Mouse (Mus musculus): ENCODE results near the gene Cln6. TPM values are rescaled to one million over a fixed set of nuclear protein-coding genes. Genes with fewer than 3 reads are reported as not detected.
"Not testable (repeated sequence)": the region's sequence is repeated elsewhere in the genome, so short reads cannot be mapped to it uniquely, and the experiment has no call there.

Cln6 gene
- polyA plus RNA-seq (2014; fragmentation: Nextera tagmentation; extraction: Ambion mirVana), result 17.3 and 18.6 TPM in 2 replicates

DNA sequence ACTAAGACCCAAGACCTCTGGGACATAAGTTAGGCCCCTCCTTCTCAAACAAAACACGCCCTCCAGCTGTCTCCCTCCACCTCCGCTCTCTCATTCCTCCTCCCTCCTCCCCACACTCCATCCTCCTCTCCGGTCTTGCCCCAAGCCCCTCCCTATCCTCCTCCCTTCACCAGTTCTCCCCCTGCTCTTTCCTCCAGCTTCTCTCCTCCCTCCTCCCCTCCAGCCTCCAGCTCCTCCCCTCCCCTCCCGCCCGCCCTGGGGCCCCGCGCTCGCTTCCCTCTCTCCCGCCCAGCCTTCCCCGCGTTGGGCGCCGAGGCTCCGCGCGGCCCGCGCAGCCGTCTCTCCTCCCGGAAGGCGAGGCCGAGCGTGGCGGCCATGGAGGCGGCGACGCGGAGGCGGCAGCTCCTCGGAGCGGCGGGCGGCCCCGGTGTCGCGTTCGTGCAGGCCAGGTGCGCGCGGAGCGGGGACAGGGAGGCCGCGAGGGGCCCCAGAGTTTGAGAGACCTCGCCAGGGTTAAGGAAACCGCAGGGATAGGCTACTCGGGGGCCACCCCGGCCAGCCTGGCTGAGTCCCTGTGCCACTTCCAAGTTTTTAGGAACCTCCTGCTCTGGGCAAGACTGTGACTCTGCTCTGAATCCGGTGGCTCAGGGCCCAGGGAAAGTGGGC lies at the start of gene Cln6:
TSS of gene Cln6 (plus strand) at position 280 of the 666 bp plus-strand sequence.
- no peaks in the 10 kb centered on the region for H3K9me3 ChIP-seq (ENCODE audit: control insufficient read depth, low read length)
- peaks cover 12% of the 10 kb centered on the region for H3K4me1 ChIP-seq (ENCODE audit: control insufficient read depth, insufficient read depth, low read length)
- peak within 1 kb of the TSS; percentile 73 for H3K4me2 ChIP-seq (ENCODE audit: low read depth, severe bottlenecking)
- H3K27me3 ChIP-seq (ENCODE audit: control insufficient read depth, insufficient read depth, low read length), result no peaks in the 10 kb centered on the region
- peak; percentile 84 for ATAC-seq (ENCODE audit: insufficient number of reproducible peaks, low FRiP score, low TSS enrichment, low read depth)
- H3K27ac ChIP-seq (replicated peaks; ENCODE audit: low read depth, low read length), result peak within 1 kb of the TSS; percentile 90
- H3K4me3 ChIP-seq (ENCODE audit: low read depth, low read length), result peak within 1 kb of the TSS; percentile 72
- WGBS, result under 1% methylated on average over 45 of the region's 48 CpGs
- peak; percentile 85 for DNase-seq (ENCODE audit: low spot score)
- peak within 1 kb of the TSS; percentile 94 for H3K9ac ChIP-seq (ENCODE audit: low read length)
- no peaks in the 10 kb centered on the region for H3K36me3 ChIP-seq (ENCODE audit: control insufficient read depth, insufficient read depth, low read length)

DNA sequence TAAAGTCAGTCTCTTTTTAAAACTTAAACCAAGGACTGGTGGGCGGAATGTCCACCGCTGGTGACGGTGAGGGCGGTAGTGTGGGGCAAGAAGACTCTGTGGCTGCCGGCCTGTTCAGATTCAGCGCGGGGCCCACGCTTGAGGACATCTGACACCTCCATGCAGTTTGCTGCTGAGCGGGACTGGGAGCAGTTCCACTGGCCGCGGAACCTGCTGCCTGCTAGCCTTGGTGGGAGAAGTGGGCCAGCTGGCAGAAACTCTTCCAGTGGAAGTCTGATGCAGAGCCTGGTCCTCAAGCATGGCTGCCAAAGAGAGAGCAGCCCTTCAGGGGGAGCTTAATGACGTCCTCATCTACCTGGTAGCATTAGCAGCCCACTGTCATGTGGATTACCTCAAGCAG lies 48.7 kb upstream of the Cln6 start:
- Histone ChIP-seq H3K27ac (replicated peaks; ENCODE audit: low read depth, low read length) (no peak overlapping the region), H3K9me3 (ENCODE audit: control insufficient read depth, low read length) (no peaks in the 10 kb centered on the region), H3K36me3 (ENCODE audit: control insufficient read depth, insufficient read depth, low read length) (no peaks in the 10 kb centered on the region), H3K9ac (ENCODE audit: low read length) (no peak overlapping the region), H3K4me1 (ENCODE audit: control insufficient read depth, insufficient read depth, low read length) (no peaks in the 10 kb centered on the region), H3K4me3 (ENCODE audit: low read depth, low read length) (no peak overlapping the region), H3K4me2 (ENCODE audit: low read depth, severe bottlenecking) (no peak overlapping the region), H3K27me3 (ENCODE audit: control insufficient read depth, insufficient read depth, low read length) (no peaks in the 10 kb centered on the region)
- DNase-seq (ENCODE audit: low spot score), result no peak
- no peak for ATAC-seq (ENCODE audit: insufficient number of reproducible peaks, low FRiP score, low TSS enrichment, low read depth)
- 85% methylated on average over 12 of the region's 12 CpGs for WGBS

DNA sequence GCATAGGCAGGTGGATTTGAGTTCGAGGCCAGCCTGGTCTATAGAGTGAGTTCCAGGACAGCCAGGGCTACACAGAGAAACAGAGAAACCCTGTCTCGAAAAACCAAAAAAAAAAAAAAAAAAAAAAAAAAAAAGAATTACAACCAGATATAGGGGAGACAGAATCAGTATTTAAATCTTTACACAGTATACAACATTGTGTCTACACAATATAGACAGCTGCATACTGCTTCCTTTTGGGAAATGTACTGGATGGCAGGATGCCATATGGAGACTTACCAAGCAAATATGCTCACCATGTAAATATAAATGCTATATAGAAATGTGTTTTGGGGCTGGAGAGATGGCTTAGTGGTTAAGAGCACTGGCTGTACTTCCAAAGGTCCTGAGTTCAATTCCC lies 39.4 kb upstream of the Cln6 start:
- H3K9me3 ChIP-seq (ENCODE audit: control insufficient read depth, low read length); DNase-seq (ENCODE audit: low spot score); H3K4me2 ChIP-seq (ENCODE audit: low read depth, severe bottlenecking); ATAC-seq (ENCODE audit: insufficient number of reproducible peaks, low FRiP score, low TSS enrichment, low read depth); H3K9ac ChIP-seq (ENCODE audit: low read length); H3K4me3 ChIP-seq (ENCODE audit: low read depth, low read length); H3K4me1 ChIP-seq (ENCODE audit: control insufficient read depth, insufficient read depth, low read length); H3K27me3 ChIP-seq (ENCODE audit: control insufficient read depth, insufficient read depth, low read length); H3K27ac ChIP-seq (replicated peaks; ENCODE audit: low read depth, low read length): not testable (repeated sequence)
- 87% methylated on average over 2 of the region's 2 CpGs for WGBS
- peaks cover 14% of the 10 kb centered on the region for H3K36me3 ChIP-seq (ENCODE audit: control insufficient read depth, insufficient read depth, low read length)

DNA sequence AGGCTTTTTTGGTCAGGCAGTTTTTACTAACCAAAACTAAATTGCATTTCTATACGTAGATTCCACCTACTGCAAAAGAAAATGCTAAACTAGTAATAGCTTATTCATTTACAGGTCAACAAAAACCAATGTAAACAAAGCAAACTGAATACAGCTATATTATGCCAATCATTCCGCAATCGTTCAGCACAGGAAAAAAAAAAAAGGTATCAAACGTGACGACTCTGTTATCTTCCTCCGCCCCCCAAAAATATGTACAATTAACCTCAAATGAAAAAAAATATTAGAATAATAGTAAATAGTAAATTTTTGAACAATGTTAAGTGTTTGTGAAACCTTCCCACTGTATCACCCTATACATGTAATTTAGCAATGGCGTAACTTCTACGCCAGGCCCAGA lies 28.5 kb upstream of the Cln6 start:
- H3K4me3 ChIP-seq (ENCODE audit: low read depth, low read length), result peak overlapping the region; percentile 96
- H3K4me1 ChIP-seq (ENCODE audit: control insufficient read depth, insufficient read depth, low read length), result peaks cover 6% of the 10 kb centered on the region; the same call in 1 of the 2 replicates
- peak overlapping the region; percentile 54 for H3K4me2 ChIP-seq (ENCODE audit: low read depth, severe bottlenecking)
- no peak for DNase-seq (ENCODE audit: low spot score)
- H3K36me3 ChIP-seq (ENCODE audit: control insufficient read depth, insufficient read depth, low read length), result no peaks in the 10 kb centered on the region
- H3K27me3 ChIP-seq (ENCODE audit: control insufficient read depth, insufficient read depth, low read length), result no peaks in the 10 kb centered on the region
- no peak overlapping the region for H3K9ac ChIP-seq (ENCODE audit: low read length)
- ATAC-seq (ENCODE audit: insufficient number of reproducible peaks, low FRiP score, low TSS enrichment, low read depth), result no peak
- 19% methylated on average over 8 of the region's 8 CpGs for WGBS
- no peaks in the 10 kb centered on the region for H3K9me3 ChIP-seq (ENCODE audit: control insufficient read depth, low read length)
- no peak overlapping the region for H3K27ac ChIP-seq (replicated peaks; ENCODE audit: low read depth, low read length)

DNA sequence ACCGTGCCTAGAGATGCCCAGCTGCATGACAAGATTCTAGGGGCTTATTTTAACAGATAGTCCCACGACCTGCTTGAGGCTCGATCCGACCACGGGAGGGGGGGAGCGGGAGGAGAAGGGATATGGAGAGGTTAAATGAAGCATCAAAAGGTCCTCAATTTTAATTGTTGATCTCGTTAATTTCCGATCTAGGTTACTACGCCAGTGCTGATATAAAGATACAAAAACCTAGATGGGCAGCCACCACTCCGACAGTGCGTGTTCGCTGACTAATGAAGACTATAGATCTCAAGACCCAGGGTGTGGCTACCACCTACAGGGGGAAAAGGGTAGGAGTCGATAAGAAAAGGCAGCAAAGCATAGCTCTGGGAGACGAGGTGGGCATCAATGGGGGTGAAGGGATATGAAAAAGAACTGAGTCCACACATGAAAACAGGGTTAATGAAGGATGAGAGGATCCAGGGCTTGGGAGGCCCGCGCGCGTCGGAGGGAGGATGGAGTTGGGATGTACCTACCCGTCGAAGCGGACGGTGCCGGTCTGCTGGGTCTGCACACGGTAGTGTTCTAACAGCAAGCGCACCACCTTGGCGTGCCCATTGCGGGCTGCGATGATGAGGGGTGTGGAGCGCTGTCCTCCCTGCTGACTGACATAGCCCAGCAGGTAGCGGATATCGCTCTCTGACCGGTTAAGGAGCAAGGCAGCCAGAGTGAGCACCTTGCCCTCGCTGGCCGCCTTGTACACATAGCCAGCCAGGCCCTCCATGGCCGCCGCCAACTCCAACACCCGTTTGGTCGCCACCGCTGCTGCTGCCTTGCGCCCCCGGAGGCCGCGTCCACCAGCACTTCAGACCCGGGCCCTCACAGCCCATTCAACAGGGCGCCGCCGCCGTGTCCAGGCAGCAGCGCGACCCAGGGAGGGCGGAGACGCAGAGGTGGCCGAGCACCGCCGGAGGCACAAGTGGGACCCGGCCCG lies 27.8 kb upstream of the Cln6 start:
- DNase-seq (ENCODE audit: low spot score) (no peak), ATAC-seq (ENCODE audit: insufficient number of reproducible peaks, low FRiP score, low TSS enrichment, low read depth) (peak; percentile 64)

DNA sequence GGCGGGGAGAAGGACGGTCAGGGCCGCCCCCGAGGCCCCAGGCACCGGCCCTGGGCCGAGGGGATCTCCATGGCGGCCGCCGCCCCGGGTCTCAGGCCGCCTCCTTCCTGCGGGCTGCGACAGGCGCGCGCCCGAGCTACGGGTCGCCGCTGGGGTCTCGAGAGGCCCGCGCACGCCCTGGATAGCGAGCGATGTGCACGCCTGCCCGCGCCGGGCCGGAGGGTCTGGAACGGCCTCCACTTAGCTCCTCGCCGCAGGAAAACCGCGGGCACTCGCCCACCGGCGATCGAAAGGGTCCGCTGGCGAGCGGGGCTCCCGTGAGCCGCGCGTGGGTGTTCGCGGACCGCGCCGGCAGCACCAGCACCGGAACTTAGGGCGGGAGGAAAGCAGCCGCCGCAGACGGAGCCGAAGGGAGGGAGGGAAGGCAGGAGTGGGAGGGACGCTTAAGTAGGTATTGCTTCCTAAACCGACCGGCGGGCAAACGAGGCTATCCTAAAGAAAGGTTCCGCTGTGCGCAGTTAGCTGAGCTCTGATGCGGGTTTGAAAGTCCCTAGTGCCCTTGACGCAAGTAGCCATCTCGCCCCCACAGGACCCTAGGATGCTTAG lies 27.0 kb upstream of the Cln6 start, which contains the start of gene Fem1b:
TSS of gene Fem1b (minus strand) at position 419 of the 606 bp plus-strand sequence.
- Histone ChIP-seq H3K9ac (ENCODE audit: low read length) (peak within 1 kb of the TSS; percentile 92), H3K4me3 (ENCODE audit: low read depth, low read length) (peak within 1 kb of the TSS; percentile 96), H3K4me1 (ENCODE audit: control insufficient read depth, insufficient read depth, low read length) (peaks cover 6% of the 10 kb centered on the region; the same call in 1 of the 2 replicates), H3K9me3 (ENCODE audit: control insufficient read depth, low read length) (no peaks in the 10 kb centered on the region), H3K27ac (replicated peaks; ENCODE audit: low read depth, low read length) (peak within 1 kb of the TSS; percentile 94), H3K27me3 (ENCODE audit: control insufficient read depth, insufficient read depth, low read length) (no peaks in the 10 kb centered on the region), H3K4me2 (ENCODE audit: low read depth, severe bottlenecking) (peak within 1 kb of the TSS; percentile 54), H3K36me3 (ENCODE audit: control insufficient read depth, insufficient read depth, low read length) (no peaks in the 10 kb centered on the region)
- peak; percentile 94 for DNase-seq (ENCODE audit: low spot score)
- peak; percentile 86 for ATAC-seq (ENCODE audit: insufficient number of reproducible peaks, low FRiP score, low TSS enrichment, low read depth)
- WGBS, result under 1% methylated on average over 64 of the region's 68 CpGs

More for the DNA sequence above, 27.8 kb upstream of the Cln6 start:
- Histone ChIP-seq H3K27ac (replicated peaks; ENCODE audit: low read depth, low read length) (peak overlapping the region; percentile 94), H3K9ac (ENCODE audit: low read length) (peak overlapping the region; percentile 92), H3K27me3 (ENCODE audit: control insufficient read depth, insufficient read depth, low read length) (no peaks in the 10 kb centered on the region), H3K4me3 (ENCODE audit: low read depth, low read length) (peak overlapping the region; percentile 96), H3K9me3 (ENCODE audit: control insufficient read depth, low read length) (no peaks in the 10 kb centered on the region), H3K4me2 (ENCODE audit: low read depth, severe bottlenecking) (peak overlapping the region; percentile 54), H3K4me1 (ENCODE audit: control insufficient read depth, insufficient read depth, low read length) (peaks cover 6% of the 10 kb centered on the region; the same call in 1 of the 2 replicates), H3K36me3 (ENCODE audit: control insufficient read depth, insufficient read depth, low read length) (no peaks in the 10 kb centered on the region)
- WGBS, result under 1% methylated on average over 45 of the region's 58 CpGs

DNA sequence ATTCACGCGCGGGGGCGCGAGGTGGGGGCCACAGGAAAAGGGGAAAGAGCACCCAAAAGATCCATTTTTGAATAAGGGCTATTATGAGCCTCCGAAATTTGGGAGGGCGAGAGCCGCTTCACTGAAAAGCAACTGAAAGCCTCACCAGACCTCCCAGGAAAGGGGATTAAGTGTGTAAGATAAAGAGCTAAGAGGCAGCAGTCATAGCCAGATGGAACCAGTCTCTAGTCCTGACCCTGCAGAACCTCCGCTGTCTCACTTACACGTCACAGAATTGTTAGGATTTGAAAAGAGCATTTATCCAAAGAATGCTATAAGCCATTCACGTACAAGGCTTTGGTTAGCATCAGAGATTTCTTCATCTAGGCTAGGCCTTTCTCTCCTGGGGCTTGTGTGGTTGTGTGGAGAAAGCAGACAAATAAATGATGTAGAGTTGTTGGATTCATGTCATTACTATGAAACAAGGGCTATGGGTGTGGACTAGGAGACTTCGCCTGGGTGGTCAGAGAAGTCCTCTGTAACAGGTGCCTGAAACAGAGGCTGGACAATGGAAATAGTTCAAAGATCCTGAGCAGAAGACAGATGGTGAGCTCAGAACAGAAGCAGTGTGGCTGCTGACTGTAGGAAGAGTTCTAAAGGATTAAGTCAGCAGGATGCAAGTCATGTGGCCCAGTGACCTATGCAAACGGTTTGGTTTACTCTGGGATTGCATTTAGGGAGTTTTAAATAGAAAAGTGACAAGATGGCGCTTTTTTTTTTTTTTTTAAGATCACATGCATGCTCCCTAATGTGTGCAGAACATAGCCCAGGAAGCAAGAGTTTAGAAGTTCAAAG lies 26.2 kb upstream of the Cln6 start:
- DNase-seq (ENCODE audit: low spot score) (no peak), ATAC-seq (ENCODE audit: insufficient number of reproducible peaks, low FRiP score, low TSS enrichment, low read depth) (no peak)
- Histone ChIP-seq H3K9me3 (ENCODE audit: control insufficient read depth, low read length) (no peaks in the 10 kb centered on the region), H3K9ac (ENCODE audit: low read length) (peak overlapping the region; percentile 92), H3K36me3 (ENCODE audit: control insufficient read depth, insufficient read depth, low read length) (no peaks in the 10 kb centered on the region), H3K27ac (replicated peaks; ENCODE audit: low read depth, low read length) (peak overlapping the region; percentile 94; the same call in 1 of the 2 replicates), H3K4me2 (ENCODE audit: low read depth, severe bottlenecking) (peak overlapping the region; percentile 54), H3K27me3 (ENCODE audit: control insufficient read depth, insufficient read depth, low read length) (no peaks in the 10 kb centered on the region), H3K4me3 (ENCODE audit: low read depth, low read length) (peak overlapping the region; percentile 96), H3K4me1 (ENCODE audit: control insufficient read depth, insufficient read depth, low read length) (peaks cover 6% of the 10 kb centered on the region; the same call in 1 of the 2 replicates)
- WGBS, result 20% methylated on average over 14 of the region's 14 CpGs

Data from limb, embryonic 11.5 days (tissue).